Mouse (Mus musculus) heart, embryonic 16.5 days (tissue): ENCODE measurements at regions not wholly inside any gene's neighbourhood (a gene's known extent, or its start where the extent isn't known, plus 50 kb on each side); places are given as distances from the start of the nearest gene placed in this dataset.

Source experiments
- ATAC-seq: fragments of 200-750 bp; cut with Nextera tagmentation; replicated peaks from 2 replicates; pipeline ENCODE4 v1.8.0; 2017; ENCODE audit warnings: moderate number of reproducible peaks; ENCODE audit not compliant: insufficient read depth, low FRiP score; ENCODE audit errors: extremely low read depth
- H3K27ac ChIP-seq: fragments of 300-500 bp; sonication (generic); 2 replicates; pipeline ENCODE4 v1.5.1; 2014; ENCODE audit warnings: mild to moderate bottlenecking, low read length, control low read depth, moderate library complexity
- H3K27me3 ChIP-seq: fragments of 300-500 bp; sonication (generic); 2 replicates; pipeline ENCODE4 v1.6.1; 2014; ENCODE audit warnings: low read length, mixed read lengths; ENCODE audit not compliant: control insufficient read depth, insufficient read depth
- H3K36me3 ChIP-seq: fragments of 300-500 bp; sonication (generic); 2 replicates; pipeline ENCODE4 v1.6.1; 2014; ENCODE audit not compliant: control insufficient read depth, insufficient read depth
- H3K4me1 ChIP-seq: fragments of 300-500 bp; sonication (generic); 2 replicates; pipeline ENCODE4 v1.6.1; 2014; ENCODE audit warnings: low read length, mixed read lengths; ENCODE audit not compliant: control insufficient read depth, insufficient read depth
- H3K4me2 ChIP-seq: fragments of 300-500 bp; sonication (generic); 2 replicates; pipeline ENCODE4 v1.6.1; 2014; ENCODE audit warnings: low read depth, mild to moderate bottlenecking, control low read depth, low read length
- H3K4me3 ChIP-seq: fragments of 300-500 bp; sonication (generic); 2 replicates; pipeline ENCODE4 v1.5.1; 2014; ENCODE audit warnings: mild to moderate bottlenecking, control low read depth, low read length
- H3K9ac ChIP-seq: fragments of 300-500 bp; sonication (generic); 2 replicates; pipeline ENCODE4 v1.6.1; 2014; ENCODE audit warnings: low read length, control low read depth
- H3K9me3 ChIP-seq: fragments of 300-500 bp; sonication (generic); replicated peaks from 2 replicates; pipeline ENCODE4 v1.6.1; 2016; ENCODE audit warnings: low read length; ENCODE audit not compliant: control insufficient read depth
- WGBS: fragments of 180-500 bp; shearing (Covaris S2); extraction: QIAGEN DNeasy Blood & Tissue Kit; methylation state at CpG from one replicate; pipeline ENCODE4 v1.1.7; 2014; 5-methylcytosine and 5-hydroxymethylcytosine counted together

- Histone ChIP-seq H3K9me3 (no peaks in the 10 kb centered on the region), H3K36me3 (no peaks in the 10 kb centered on the region), H3K4me2 (peak overlapping the region; percentile 46), H3K9ac (no peak overlapping the region), H3K4me3 (no peak overlapping the region), H3K27ac (no peak overlapping the region), H3K27me3 (no peaks in the 10 kb centered on the region), H3K4me1 (no peaks in the 10 kb centered on the region)
- ATAC-seq = no peak
- WGBS = 58% methylated on average over 10 of the region's 10 CpGs
Measured at GRCm38 (mm10) chr13:106691787-106692571, 244.8 kb downstream of the Ipo11 start.

DNA sequence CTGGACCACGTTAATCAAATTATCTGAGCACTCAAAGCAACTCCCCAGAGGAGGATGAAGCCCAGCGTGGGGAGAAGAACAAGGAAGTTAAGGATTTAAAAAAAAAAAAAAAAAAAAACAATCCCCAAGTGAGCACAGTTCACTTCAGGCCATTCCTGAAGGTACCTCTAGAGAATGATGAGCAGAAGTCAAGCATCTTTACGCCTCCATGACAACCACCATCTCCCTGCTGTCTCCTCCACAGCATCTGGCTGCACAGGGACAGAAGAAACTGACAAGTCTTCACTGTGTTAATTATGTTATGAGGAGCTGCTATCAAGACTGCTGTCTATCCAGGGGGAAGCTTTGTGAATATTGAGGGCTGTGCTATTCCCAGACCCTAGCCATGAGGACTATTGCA lies 246.6 kb downstream of the Ipo11 start:
- H3K27me3 ChIP-seq = no peaks in the 10 kb centered on the region
- WGBS = 71% methylated on average over 3 of the region's 3 CpGs

GRCm38 (mm10) chr13:106689618-106690017 lies 247.1 kb downstream of the Ipo11 start:
- WGBS = 58% methylated on average over 2 of the region's 2 CpGs
- no peak overlapping the region for H3K4me2 ChIP-seq
- no peak for ATAC-seq
- H3K4me3 ChIP-seq = no peak overlapping the region
- H3K36me3 ChIP-seq = no peaks in the 10 kb centered on the region
- H3K9me3 ChIP-seq = no peaks in the 10 kb centered on the region
- H3K4me1 ChIP-seq = no peaks in the 10 kb centered on the region
- H3K27ac ChIP-seq = no peak overlapping the region
- no peaks in the 10 kb centered on the region for H3K27me3 ChIP-seq
- H3K9ac ChIP-seq = no peak overlapping the region

More for the DNA sequence above, 246.6 kb downstream of the Ipo11 start:
- no peak for ATAC-seq
- H3K27ac ChIP-seq = no peak overlapping the region
- H3K36me3 ChIP-seq = no peaks in the 10 kb centered on the region
- H3K4me2 ChIP-seq = no peak overlapping the region
- no peaks in the 10 kb centered on the region for H3K4me1 ChIP-seq
- H3K9me3 ChIP-seq = no peaks in the 10 kb centered on the region
- no peak overlapping the region for H3K9ac ChIP-seq
- no peak overlapping the region for H3K4me3 ChIP-seq

DNA sequence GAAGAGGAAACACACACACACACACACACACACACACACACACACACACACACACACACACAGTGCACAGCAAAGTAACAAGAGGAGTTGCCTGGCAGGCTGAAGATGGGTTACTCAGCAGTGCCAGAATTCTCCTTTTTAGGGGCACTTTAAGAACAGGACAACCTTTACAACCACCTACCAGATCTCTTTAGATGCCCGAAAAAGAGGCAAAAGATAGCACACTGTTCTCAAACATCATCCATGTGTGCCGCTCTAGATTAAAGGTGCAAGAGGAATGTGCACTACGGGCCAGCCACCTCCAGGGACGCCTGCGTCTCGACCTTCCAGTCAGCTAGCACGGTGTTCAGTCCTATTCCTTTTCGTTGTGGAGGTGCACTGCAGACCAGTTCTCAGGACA lies 247.7 kb downstream of the Ipo11 start:
- Histone ChIP-seq H3K36me3 (no peaks in the 10 kb centered on the region), H3K27ac (no peak overlapping the region), H3K4me3 (no peak overlapping the region), H3K9ac (no peak overlapping the region), H3K27me3 (no peaks in the 10 kb centered on the region), H3K4me2 (no peak overlapping the region), H3K9me3 (no peaks in the 10 kb centered on the region), H3K4me1 (no peaks in the 10 kb centered on the region)
- 82% methylated on average over 8 of the region's 8 CpGs for WGBS
- no peak for ATAC-seq

GRCm38 (mm10) chr13:106669665-106670064 lies 267.1 kb downstream of the Ipo11 start:
- no peaks in the 10 kb centered on the region for H3K27me3 ChIP-seq
- no peak overlapping the region for H3K9ac ChIP-seq
- no peaks in the 10 kb centered on the region for H3K4me1 ChIP-seq
- WGBS = 73% methylated on average over 5 of the region's 5 CpGs
- no peak overlapping the region for H3K4me2 ChIP-seq
- no peak overlapping the region for H3K27ac ChIP-seq
- no peak overlapping the region for H3K4me3 ChIP-seq
- H3K9me3 ChIP-seq = no peaks in the 10 kb centered on the region
- no peaks in the 10 kb centered on the region for H3K36me3 ChIP-seq
- ATAC-seq = no peak

GRCm38 (mm10) chr13:106662195-106662594 lies 274.6 kb downstream of the Ipo11 start:
- Histone ChIP-seq H3K27me3 (no peaks in the 10 kb centered on the region), H3K4me2 (no peak overlapping the region), H3K36me3 (no peaks in the 10 kb centered on the region), H3K4me3 (no peak overlapping the region), H3K4me1 (no peaks in the 10 kb centered on the region), H3K9ac (no peak overlapping the region), H3K9me3 (no peaks in the 10 kb centered on the region), H3K27ac (no peak overlapping the region)
- no peak for ATAC-seq
- 61% methylated on average over 1 of the region's 1 CpGs for WGBS

- H3K4me2 ChIP-seq = no peak overlapping the region
- no peaks in the 10 kb centered on the region for H3K9me3 ChIP-seq
- no peaks in the 10 kb centered on the region for H3K36me3 ChIP-seq
- H3K4me1 ChIP-seq = no peaks in the 10 kb centered on the region
- ATAC-seq = no peak
- H3K4me3 ChIP-seq = no peak overlapping the region
- no peak overlapping the region for H3K9ac ChIP-seq
- H3K27ac ChIP-seq = no peak overlapping the region
- H3K27me3 ChIP-seq = no peaks in the 10 kb centered on the region
Measured at GRCm38 (mm10) chr13:106649363-106649762, 287.4 kb downstream of the Ipo11 start.

DNA sequence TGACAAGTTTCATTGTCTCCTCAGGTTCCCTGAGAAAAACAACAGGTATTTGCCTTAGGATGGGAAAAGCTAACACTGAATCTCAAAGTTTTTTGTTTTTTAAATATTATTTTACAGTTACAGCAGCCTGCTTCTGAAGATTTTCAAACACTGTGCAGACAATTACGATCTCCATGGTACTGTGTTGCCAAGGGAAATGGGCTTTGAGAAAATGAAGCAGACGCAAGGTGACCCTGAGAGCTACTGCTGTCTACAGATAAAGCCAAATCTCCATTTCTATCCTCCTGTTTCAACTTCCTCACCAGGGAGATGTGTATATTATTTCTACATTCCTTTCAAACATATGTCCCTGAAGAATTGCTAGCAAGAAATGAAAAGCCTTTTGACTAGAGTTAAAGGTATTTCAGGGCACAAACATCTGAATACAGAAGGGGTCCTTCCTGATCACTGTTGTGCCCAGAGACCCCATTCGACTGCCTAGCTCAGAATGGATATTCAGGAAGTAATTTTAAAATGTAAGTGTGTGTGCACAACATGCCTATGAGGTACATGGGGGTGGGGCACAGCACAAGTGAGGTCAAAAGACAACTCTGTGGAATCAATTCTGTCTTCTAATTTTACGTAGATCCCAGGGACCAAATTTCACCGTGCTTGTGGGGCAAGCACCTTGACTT lies 293.3 kb downstream of the Ipo11 start:
- Histone ChIP-seq H3K4me2 (no peak overlapping the region), H3K36me3 (no peaks in the 10 kb centered on the region), H3K27me3 (no peaks in the 10 kb centered on the region), H3K4me3 (no peak overlapping the region), H3K27ac (no peak overlapping the region), H3K9me3 (no peaks in the 10 kb centered on the region), H3K9ac (no peak overlapping the region), H3K4me1 (no peaks in the 10 kb centered on the region)
- no peak for ATAC-seq
- WGBS = 68% methylated on average over 5 of the region's 5 CpGs

DNA sequence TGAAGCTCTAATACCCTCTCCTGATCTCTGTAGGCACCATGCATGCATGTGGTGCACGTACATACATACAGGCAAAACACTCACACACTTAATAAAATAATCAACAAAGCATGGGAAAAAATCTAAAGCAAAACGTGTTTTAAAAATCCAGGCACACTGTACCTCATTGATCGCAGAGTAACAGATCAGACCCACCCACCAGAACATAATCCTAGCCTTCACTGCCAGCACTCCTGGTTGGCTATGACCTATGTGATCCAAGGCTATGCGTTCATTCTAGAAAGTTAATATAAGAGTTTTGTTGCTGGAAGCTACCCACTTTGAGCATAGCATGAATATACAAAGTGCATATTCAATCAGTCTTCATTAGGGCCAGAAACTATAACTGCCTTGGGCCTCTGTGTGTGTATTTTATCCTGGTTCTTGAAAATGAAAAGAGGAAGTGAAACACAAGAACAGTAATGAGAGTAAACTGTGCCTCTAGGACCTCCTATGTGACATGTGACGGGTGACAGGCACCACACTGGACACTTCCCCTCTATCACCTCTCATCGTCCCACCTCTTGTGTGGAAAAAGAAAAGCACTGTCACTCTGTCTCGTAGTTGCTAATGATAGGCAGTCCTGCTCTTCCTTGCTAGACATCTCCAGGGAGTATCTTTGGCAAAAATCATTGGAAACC lies 297.9 kb downstream of the Ipo11 start:
- Histone ChIP-seq H3K4me3 (no peak overlapping the region), H3K4me1 (no peaks in the 10 kb centered on the region), H3K27me3 (no peaks in the 10 kb centered on the region), H3K9ac (no peak overlapping the region), H3K27ac (no peak overlapping the region), H3K36me3 (no peaks in the 10 kb centered on the region), H3K9me3 (no peaks in the 10 kb centered on the region), H3K4me2 (no peak overlapping the region)
- ATAC-seq = no peak
- WGBS = 58% methylated on average over 7 of the region's 7 CpGs
